Mouse (Mus musculus) heart, adult 10 weeks (tissue): ENCODE data around the gene Plp2. TPM values are rescaled to one million over a fixed set of nuclear protein-coding genes. Genes with fewer than 3 reads are reported as not detected.

ENCODE experiments used
- polyA plus RNA-seq: library from polyadenylated mRNA; stranded (reverse); fragments of 350-450 nt; fragmentation: Illumina TruSeq; extraction: RNeasy Lipid Tissue Mini Kit (QIAGEN cat#74804); gene quantifications from one replicate; pipeline ENCODE4 v1.2.3, GENCODE M21; 2014; ENCODE audit warnings: low read depth, low replicate concordance

Gene Plp2
- 66.5 TPM for polyA plus RNA-seq

GRCm38 (mm10) chrX:7670921-7671623, at the start of gene Plp2:
Gene Plp2, minus strand, starts transcription at chrX:7671390.

GRCm38 (mm10) chrX:7714135-7714899, 43.1 kb upstream of the Plp2 start, which contains the start of gene Wdr45:
Gene Wdr45, plus strand, starts transcription at chrX:7714333.

GRCm38 (mm10) chrX:7696954-7697381, 25.8 kb upstream of the Plp2 start, which contains the start of gene Gpkow:
Gene Gpkow, plus strand, starts transcription at chrX:7697131.

GRCm38 (mm10) chrX:7680864-7681263, 9.7 kb upstream of the Plp2 start, which contains the start of gene Magix:
Gene Magix, minus strand, starts transcription at chrX:7681251.

GRCm38 (mm10) chrX:7657221-7657639, 14.0 kb downstream of the Plp2 start, which contains the start of gene Prickle3:
Gene Prickle3, plus strand, starts transcription at chrX:7657260.

GRCm38 (mm10) chrX:7638401-7639091, 32.6 kb downstream of the Plp2 start, which contains the start of gene Syp:
Gene Syp, plus strand, starts transcription at chrX:7638471.

Other genes with a start within 250 kb of the Plp2 start
- gene Foxp3, start 97.7 kb downstream of the Plp2 start, polyA plus RNA-seq, result not detected
- gene Ppp1r3f, start 97.1 kb downstream of the Plp2 start, polyA plus RNA-seq, result 1.3 TPM
- 11.1 TPM for gene Ccdc22, start 65.9 kb downstream of the Plp2 start, polyA plus RNA-seq
- not detected for gene Cacna1f, start 64.3 kb downstream of the Plp2 start, polyA plus RNA-seq
- 2.5 TPM for gene Syp, start 32.9 kb downstream of the Plp2 start, polyA plus RNA-seq
- 21.7 TPM for gene Prickle3, start 14.1 kb downstream of the Plp2 start, polyA plus RNA-seq
- 32.0 TPM for gene Magix, start 9.9 kb upstream of the Plp2 start, polyA plus RNA-seq
- gene Gpkow, start 25.7 kb upstream of the Plp2 start, polyA plus RNA-seq, result 24.2 TPM
- gene Wdr45, start 42.9 kb upstream of the Plp2 start, polyA plus RNA-seq, result 54.2 TPM
- not detected for gene Gm45208, start 50.9 kb upstream of the Plp2 start, polyA plus RNA-seq
- 8.6 TPM for gene Praf2, start 57.0 kb upstream of the Plp2 start, polyA plus RNA-seq
- 0.60 TPM for gene Ccdc120, start 79.5 kb upstream of the Plp2 start, polyA plus RNA-seq
- 13.1 TPM for gene Tfe3, start 91.2 kb upstream of the Plp2 start, polyA plus RNA-seq
- 40.7 TPM for gene Gripap1, start 118.4 kb upstream of the Plp2 start, polyA plus RNA-seq
- gene Kcnd1, start 150.9 kb upstream of the Plp2 start, polyA plus RNA-seq, result 0.71 TPM
- gene Otud5, start 170.0 kb upstream of the Plp2 start, polyA plus RNA-seq, result 30.2 TPM
- 3.6 TPM for gene Pim2, start 206.9 kb upstream of the Plp2 start, polyA plus RNA-seq
- 21.7 TPM for gene Slc35a2, start 212.6 kb upstream of the Plp2 start, polyA plus RNA-seq
- gene Pqbp1, start 227.9 kb upstream of the Plp2 start, polyA plus RNA-seq, result 41.7 TPM
- 22.8 TPM for gene Timm17b, start 228.0 kb upstream of the Plp2 start, polyA plus RNA-seq
- not detected for gene Gm10491, start 236.4 kb upstream of the Plp2 start, polyA plus RNA-seq
- not detected for gene Gm10490, start 238.2 kb upstream of the Plp2 start, polyA plus RNA-seq
- not detected for gene Pcsk1n, start 248.4 kb upstream of the Plp2 start, polyA plus RNA-seq